Mouse (Mus musculus): ENCODE data around the gene Il11.

Il11 gene

DNA sequence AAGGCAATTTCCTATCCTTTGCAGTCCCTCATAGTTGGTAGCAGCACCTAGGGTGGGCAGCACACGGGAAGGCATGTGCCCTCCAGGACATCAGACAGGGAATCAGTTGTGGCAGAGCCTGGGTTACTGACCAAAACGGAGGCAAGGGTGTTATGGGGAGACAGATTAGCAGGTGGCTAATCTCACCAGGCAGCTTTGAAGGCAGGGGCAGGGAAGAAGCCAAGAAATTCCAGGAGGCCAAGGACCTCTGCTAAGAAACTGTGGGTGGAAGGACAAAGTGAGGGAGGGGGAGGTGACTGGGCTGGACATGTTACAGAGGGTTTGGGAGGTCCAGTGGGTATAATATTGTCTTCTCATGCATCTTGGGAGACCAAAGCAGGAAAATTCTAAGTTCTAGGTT lies 39.3 kb downstream of the Il11 start:
- in situ Hi-C loops (cut with MseI, MboI) = no loop called here

DNA sequence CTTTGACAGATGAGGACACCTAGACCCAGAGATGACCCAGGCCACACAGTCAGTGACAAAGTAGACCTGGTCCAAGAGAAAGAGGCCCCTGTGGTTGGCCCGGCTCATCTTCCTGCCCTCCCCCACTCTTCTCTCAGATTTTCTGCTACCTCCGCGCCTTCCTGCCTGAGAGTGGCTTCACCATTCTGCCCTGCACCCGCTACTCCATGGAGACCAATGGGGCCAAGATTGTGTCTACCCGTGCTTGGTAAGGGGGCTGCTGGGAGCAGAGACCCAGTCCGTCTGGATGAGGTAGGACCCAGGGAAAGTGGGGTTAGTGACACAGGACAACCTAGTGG lies 40.2 kb downstream of the Il11 start:
- in situ Hi-C loops (cut with MseI, MboI) = no loop called here

GRCm38 (mm10) chr7:4741672-4742481 lies 40.8 kb downstream of the Il11 start:
- in situ Hi-C loops (cut with MseI, MboI) = no loop called here

- in situ Hi-C loops (cut with MseI, MboI) = no loop called here
Observed at GRCm38 (mm10) chr7:4741151-4741550, 41.5 kb downstream of the Il11 start.

DNA sequence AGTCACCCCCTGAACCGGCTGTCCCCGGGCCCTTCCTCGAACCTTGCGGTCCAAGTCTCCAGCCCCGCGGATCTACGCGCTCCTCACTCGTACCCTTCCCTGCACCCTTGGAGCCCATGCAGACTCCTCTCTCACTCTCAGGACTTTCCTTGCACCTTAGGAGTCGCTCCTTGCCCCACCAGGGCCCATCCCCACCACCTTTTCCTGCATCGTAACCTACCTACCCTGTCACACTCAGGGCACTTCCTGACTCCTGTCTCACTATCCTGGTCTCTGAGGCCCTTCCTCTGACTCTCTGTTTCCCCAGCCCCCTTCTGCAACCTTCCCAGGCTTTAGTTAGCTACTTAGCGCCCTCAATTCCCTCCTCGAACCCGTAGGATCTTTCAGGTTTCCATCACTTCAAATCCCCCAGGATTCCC lies 42.3 kb downstream of the Il11 start:
- in situ Hi-C loops (cut with MseI, MboI) = no loop called here

DNA sequence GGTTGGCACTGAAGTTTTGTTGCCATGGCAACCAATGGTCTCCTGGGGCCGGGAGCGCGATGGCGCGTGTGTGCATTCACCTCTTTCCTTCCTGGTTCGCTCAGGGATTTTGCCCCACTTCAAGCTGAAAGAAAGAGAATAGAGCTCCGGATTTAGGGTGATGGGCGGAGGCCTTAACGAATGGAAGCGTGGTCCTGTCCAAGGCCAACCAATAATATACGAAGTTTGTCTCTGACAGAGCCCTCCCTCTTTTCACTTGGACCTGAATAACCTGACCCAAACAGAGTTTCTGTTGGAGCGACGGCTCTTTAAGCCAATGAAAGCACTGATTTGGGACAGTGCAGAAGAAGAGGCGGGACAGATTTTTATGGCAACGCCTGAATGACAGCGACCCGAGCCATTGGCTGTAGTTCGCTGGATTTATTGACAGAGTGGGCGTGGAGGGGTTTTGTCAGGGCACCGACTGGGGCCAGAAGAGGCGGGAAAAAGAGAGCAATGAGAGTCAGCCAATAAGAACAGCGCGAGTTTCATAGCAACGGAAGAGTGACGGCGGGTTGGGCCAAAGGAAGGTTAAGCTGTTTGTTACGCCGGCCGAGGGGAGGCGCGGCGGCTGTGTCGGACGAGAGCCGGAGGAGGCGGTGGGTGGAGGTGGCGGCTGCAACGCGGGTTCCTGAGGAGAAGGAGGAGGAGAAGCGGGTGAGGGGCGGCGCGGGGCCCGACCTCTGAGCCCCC lies 42.9 kb downstream of the Il11 start, which contains the start of gene Kmt5c:
Gene Kmt5c (plus strand): TSS at position 572 of the 732 bp plus-strand sequence.
- in situ Hi-C loops (cut with MseI, MboI) = no loop called here

DNA sequence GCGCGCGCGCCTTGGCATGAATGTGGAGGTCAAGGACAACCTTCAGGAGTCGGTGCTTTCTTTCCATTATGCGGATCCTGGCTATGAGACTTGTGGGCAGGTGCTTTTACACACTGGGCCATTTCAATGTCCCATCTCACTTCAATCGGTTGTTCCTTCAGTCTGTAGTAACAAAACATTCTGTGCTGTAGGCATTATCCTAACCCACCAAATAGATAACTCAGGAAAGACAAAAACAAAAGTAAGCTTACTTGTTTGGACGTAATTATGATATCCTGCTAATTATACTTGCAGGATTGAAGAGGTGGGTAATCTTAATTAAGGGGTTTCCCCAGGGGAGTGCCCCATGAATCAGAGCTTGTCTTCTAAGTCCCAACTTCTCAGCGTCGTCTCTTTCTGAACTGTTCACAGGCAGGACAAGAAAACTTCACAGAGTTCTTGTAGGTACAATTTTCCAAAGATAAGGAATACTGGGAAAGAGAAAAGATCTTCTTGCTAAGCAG lies 43.6 kb downstream of the Il11 start:
- in situ Hi-C loops (cut with MseI, MboI) = no loop called here

GRCm38 (mm10) chr7:4732968-4733392 lies 49.7 kb downstream of the Il11 start:
- in situ Hi-C loops (cut with MseI, MboI) = no loop called here

DNA sequence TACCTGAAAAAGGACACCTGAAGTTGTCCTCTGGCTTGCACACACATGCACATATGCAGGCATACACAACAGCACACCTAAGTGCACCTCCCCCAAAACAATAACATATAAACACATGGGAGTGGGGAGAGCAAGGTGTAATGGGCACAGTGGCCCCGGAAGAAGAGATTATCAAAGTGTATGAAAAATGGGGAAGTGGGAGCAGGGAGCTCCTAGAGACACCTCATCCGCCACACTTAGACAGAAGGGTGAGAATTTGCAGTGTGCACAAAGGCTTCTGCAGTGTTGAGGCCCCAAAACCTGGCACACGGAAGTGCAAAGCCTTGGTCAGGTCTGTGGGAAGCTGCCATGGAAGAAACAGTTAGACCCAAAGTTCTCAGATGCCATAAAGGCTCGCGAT lies 51.6 kb downstream of the Il11 start:
- in situ Hi-C loops (cut with MseI, MboI) = no loop called here

GRCm38 (mm10) chr7:4725169-4725568 lies 57.5 kb downstream of the Il11 start, which contains the start of gene Tmem150b:
Gene Tmem150b, minus strand, starts transcription at chr7:4725249.
- in situ Hi-C loops (cut with MseI, MboI) = no loop called here

DNA sequence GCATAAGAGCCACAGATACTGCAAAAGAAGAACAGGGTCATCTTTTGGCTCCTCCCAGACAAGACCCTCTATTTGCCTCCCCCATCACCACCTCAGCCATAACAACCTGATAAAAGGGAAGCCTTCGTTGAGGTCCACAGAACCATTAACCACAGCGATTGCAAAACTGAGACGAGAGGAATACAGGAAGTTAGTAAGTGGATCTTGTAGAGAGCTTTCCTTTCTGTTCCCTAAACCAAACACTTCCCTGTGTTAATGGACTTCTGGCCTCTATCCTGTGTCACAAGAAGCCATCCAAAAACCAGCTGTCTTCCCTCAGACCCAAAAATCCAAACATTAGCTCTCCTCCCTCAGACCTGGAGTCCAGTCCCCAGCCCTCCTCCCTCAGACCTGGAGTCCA lies 58.3 kb downstream of the Il11 start:
- in situ Hi-C loops (cut with MseI, MboI) = no loop called here

DNA sequence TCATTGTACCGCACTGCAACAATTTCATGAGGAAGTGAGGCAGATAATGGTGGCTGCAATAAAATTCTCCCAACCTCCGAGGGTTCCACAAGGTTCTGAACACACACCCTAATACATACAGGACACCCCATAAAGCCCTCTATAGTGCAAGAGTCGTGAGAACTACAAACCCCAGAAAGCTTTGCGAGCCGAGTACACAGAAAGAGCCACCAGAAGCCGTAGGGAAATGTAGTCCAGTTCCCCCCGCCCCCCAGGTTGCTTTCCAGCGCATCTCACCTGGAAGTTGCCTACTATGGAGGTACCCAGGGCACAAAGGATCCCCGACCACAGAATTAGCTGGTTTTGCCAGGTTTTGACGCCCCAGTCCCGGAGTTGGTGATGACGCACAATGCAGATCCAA lies 59.2 kb downstream of the Il11 start:
- in situ Hi-C loops (cut with MseI, MboI) = no loop called here
